Mouse (Mus musculus) ZHBTc4 (cell line): ENCODE results near the gene Gm20458.
A peak's percentile ranks its signal among the peaks of the same experiment; 100 is the strongest.

Source experiments
- DNase-seq: peaks from one replicate; pipeline ENCODE4 v3.0.0-alpha.2; 2011; ENCODE audit warnings: low read depth, low spot score

Gene Gm20458

DNA sequence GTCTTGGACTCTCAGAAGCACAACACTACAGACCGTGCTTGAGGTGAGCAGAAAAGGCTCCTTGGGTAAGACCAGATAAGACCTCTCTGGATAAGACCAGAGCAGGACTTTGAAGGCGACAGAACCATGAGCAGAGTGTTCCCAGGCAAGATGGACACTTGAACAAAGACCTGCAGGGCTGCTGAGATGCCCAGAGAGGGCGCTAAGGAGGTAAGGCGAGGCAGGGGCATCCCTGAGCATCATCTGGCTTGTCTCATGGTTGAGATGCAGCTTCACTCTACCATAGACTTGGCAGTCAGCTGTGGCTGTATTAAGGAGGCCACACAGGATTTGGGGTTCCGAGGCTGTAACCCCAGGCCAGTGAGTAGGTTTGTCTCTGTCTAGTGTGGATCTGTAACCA is 38.5 kb downstream of the Gm20458 start:
- DNase-seq = no peak

DNA sequence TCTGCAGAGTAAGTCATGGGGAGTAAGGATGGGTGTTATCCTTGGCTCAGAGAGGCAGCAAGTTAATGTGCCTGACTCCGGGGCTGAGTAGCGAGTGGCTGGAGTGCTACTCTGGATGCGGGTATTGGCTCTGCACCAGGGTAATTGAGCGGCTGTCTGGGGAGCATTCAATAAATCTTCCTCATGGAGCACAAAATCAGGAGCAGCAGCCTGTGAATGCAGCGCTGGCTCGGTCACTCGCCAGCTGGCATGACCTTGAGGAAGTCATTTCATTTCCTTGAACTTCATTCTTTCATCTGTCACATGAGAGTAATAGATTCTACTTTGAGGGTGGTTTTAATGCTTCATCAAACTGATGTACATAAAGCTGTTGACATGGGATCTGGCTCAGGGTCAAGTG is 39.7 kb downstream of the Gm20458 start:
- no peak for DNase-seq

DNA sequence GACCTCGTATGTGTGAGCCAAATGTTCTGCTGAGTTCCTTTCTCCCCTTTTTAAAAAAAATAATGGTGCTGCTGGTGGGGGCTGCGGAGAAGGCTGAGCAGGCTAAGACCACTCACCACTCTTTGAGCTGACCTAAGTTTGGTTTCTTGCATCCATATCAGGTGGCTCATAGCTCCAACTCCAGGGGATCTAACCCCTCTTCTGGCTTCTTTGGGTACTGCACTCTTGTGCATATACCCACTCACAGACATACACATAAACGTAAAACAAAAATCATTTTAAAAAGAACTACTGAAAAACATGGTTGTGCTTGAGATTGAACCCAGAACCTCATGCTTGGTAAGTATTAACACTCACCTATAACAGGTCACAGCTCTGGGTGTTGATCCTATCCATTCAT is 44.2 kb downstream of the Gm20458 start:
- peak; percentile 51 for DNase-seq

DNA sequence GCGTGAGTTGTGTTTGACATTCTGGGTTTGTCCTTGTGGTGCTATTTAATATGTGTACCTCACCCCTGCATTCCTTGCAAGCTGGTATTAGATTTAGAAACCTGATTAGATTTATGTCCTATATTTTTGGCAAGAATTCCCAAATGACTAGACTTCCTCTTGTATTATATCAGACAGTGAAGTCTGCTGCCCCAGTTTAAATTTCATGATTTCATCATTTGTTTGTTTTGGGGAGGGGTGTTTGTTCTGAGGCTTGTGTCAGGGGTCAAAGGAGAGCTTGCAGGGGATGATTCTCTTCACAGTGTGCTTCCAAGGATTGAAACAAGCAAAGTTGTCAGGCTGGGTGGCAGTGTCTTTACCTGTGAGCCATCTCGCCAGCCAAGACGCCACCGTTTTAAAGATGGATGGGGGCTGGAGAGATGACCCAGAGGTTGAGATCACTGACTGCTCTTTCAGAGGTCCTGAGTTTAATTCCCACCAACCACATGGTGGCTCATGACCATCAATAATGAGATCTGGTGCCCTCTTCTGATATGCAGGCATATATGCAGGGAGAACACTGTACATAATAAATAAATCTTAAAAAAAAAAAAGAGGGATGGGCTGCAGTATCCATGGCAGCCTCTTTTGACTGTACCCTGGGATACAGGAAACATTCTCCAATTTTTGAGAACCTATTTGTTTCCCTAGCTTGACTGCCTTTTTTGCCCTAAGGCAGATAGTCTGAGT is 45.0 kb downstream of the Gm20458 start:
- no peak for DNase-seq

DNA sequence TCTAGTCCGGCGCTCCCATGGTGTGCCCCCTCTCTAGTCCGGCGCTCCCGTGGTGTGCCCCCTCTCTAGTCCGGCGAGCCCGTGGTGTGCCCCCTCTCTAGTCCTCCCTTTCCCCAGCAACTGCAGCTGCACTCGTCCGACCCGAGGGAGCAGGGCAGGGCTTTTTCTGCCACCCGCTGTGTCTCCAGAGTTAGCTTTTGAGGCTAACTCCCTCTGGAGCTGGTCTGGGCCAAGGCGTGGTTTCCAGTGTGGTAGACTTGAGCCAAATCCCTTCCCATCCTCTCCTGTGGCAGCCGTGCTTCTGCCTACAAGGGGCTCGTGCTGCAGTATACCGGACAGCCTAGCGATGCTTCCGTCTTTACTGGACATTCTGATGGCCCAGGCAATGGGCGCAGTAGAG is 47.0 kb downstream of the Gm20458 start:
- peak; percentile 87 for DNase-seq

DNA sequence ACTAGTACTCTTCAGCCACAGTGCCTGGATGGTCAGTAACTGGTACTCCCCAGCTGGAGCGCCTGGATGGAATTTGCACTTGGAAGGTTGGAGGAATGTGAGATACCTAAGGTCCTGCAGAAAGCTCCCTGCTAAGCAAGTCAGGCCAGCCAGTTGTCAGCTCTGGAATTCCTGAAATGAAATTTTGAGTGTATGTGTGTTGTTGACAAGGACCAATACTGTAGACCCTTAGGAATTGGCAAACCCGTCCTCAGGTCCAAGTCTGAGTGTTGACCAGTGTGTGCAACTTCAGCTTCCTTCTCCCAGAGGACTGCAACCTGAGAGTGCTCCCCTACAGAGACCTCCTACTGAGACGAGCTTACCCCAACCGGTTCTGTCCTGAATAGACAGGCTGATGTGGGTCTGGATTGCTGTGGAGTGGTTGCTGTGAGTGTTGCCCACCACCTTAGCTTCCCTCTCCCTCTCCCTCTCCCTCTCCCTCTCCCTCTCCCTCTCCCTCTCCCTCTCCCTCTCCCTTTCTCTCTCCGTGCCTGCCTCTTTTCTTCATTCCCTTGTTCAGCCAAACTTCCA is 49.9 kb downstream of the Gm20458 start:
- peak; percentile 80 for DNase-seq

DNA sequence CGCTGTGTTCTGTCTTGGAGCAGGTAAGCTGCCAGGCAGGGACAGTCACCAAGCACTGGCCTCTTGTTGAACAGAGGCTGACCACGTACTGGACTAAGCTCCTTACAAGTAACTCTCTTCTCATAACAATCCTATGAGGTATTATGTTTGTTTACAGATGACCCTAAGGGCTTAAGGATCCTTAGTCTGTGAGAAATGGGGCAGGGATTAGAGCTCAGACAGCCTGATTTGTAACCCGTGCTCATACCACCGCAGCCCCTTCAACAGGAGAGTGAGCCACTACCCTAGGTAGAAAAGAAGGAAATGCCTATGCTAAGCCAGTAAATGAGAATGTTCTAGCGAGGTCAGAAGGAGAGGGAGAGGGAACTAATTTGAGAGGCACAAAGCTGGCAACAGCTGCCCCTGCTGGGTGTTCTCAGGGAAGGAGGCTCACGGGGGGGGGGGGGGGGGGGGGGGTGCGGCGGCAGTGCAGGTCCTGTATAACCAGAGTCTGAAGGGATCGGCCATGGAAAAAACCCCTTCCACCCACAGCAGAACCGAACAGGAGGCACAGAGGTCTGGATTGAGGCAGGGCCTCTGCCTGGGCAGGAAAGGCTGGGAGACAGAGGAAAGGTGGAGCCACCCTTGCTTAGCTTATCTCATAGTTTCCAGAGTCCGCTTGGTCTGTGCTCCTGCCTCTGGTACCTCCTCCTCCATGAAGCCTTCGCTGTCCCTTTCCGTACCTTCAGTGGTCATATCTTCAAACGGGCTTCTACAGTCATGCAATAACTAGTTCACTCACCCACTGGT is 51.5 kb downstream of the Gm20458 start:
- no peak for DNase-seq

DNA sequence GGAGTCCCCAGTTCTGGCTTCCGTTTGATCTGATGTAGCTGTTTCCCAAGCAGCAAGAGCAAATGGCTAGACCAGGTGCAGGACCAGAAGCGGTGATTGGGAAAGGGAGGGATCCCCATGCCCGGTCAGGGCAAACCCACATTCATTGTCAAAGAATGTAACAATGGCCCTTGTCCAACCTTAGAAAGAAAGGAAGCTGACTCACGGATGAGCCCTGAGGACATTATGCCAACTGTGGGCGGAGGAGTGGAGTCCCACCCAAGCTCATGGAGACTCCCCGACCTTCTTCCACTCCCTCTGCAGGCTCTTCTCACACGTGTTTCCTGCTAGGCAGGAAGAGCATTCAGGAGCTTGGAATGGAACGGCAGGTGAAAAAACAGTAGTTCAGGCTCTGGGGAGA is 52.6 kb downstream of the Gm20458 start:
- DNase-seq = peak; percentile 39

DNA sequence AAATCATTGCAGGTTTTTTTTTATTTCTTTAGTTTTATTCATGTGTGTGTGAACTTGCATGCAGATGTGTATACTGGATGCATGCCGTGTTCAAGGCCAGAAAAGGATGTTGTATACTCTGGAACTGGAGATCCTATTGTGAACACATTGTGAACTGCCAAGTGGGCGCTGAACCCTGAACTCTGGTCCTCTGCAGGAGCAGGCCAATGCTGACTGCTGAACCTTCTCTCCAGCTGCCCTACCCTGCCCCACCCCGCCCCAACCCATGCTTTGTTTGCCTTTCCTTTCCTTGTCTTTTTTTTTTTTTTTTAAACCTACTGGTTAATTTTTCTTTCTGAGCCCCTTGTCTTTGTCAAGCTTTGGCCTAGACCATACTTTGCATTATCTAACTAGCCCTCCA is 54.1 kb downstream of the Gm20458 start:
- DNase-seq = no peak

DNA sequence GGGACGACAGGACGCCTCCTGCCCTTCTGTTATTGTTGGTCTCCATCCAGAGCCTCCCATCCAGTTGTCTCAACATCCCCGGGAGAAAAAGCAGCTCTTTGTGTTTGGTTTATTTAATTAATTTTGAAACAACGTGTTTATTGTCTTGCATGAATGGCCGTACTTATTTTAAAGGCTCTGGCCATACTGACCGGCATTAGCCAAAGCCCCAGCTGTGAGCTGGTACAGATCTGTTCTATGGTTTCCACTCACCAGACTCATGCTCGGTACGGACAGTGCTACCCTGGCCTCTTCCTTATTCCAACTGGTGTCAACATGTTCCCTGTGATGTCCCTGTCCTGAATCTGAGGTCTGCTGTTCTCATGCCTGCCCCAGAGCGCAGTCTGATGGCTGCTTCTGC is 55.1 kb downstream of the Gm20458 start:
- DNase-seq = no peak

DNA sequence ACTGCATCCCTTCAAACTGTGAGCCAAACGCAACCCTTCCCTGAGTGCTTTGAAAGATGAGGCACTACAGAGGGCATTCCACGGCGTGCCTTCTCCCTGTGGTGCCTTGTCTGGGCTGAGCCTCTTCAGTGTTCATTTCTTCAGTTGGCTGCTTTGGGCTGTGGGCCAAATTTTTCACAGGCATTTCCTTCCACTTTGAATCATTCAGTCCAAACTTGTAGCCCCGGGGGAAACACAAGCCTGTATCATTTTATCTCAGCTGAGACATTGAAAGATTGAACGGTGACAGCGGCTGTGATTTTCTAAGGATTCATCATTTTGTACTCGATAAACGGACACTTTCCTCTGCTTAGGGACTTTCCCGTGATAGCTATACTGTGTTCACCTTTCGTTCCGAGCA is 55.8 kb downstream of the Gm20458 start:
- DNase-seq = no peak

DNA sequence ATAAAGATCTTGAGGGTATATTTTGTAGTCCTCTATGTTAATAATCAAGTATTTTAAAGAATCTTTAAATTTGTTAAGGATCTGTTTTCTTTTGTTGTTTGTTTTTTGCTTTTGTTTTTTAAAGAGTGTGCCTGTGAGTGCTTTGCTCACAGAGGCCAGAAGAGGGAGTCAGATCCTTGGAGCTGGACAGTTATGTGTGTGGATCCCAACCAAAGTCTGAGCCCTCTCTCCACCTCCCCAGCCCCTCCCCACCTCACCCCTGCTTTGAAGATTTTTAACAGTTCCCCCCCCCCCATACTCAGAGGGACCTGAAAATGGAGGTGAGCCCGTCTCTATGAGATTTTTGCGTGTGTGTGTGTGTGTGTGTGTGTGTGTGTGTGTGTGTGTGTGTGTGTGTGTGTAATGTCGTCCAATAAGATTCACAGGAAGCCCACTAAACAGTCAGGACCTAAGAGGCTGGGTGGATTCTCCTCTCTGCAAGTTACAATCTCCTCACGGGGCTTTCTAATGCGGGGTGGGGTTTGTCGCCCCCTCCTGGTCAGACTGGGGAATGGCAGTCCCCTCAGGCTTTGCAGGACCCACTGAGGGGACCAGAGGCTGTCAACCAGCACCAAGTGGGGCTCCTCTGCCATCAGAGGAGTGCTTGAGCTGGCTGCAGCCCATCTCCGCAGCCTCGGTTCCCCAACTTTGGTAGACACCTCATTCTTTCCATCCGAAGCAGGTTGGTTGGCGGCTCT is 56.9 kb downstream of the Gm20458 start:
- peak; percentile 89 for DNase-seq

DNA sequence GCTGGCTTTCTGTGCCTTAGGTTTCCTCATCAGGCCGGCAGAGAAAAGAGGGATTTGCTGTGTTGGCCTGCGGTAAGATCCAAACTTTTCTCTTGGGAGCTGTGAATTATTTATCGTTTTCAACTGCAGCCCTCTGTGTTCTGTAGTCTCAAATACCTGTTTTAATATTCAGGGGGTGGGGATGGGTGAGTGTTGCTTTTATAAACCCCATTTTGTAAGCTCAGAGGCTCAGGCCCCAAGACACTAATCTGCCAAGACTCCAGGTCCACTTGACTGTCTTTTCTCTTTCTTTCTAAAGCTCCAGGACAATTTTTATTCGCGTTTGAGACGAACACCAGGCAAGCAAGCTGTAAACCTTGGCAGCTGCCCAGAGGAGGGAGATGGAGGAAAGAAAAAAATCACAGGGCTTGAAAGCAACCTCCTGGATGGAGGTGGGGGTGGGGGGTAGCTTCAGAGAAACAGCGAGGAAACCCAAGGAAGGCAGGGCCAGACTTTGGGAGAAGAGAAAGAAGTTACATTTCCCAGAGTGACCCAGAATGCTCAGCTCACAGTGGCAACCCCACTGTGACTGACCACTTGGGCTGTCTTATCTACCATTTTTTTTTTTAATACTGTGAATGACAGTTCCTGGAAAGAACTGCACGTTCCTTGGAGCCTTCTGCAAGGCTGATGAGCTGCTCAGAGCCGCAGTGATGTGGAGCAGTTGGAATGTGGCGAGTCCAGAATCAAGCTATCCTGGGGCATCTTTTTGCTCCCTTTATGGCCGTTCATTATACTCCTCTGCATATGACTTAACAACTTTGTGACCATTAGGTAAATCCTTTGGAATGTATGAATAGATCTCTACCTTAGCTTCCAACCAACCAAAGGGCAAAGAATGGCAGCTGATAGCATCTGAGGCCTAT is 57.8 kb downstream of the Gm20458 start:
- no peak for DNase-seq

DNA sequence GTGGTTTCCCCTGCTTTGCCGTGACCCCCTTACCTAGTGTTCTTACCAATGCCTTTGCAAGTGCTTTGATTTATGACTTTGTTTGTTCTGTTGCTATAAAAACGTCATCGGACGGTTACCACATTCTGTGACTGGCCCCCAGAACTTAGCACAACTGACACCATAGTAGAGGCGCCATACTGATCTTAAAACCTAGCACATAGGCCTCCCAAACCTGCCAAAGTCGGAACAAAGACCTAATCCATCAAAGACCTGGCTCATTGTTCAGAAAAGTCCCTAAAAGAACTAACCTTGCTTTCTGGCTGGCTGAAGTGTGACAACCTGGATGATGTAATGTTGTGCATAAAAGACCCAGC is 58.4 kb downstream of the Gm20458 start:
- no peak for DNase-seq

DNA sequence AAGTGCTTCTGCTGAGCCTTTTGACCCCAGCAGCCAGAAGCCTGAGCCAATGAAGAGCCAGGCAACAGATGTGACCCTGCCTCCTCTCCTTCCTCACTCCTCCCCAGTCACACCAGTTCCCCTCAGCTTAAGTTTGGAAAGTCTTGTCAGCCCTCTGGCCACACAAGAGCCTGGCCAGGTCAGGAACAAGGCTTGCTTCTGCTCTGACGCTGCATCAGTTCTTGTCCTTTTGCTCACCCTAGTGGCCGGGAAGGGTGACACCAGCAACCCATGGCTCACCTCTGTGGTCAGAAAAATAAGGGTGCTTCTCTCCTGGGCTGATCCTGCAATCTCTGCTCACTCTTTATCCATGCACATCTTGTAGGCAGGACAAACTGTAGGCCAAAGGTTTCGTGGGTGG is 60.0 kb downstream of the Gm20458 start:
- DNase-seq = peak; percentile 73

DNA sequence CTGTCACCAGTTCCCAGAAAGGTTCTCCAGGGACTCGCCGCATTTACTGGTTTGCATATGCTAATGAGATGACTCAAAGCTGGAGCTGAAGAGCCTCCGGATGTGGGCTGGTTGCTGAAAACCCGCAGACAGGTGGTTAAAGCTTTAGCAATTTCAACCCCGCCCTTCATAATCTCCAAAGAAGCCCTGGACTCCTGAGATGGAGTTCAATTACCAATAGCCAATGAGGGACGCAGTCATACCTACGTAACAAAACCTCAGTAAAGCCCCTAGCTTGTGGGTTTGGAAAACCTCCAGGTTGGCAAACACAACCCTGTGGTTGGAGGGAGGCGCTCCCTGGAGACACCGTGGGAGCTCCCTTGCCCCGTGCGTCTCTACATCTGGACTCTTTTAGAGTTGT is 61.1 kb downstream of the Gm20458 start:
- DNase-seq = peak; percentile 82

DNA sequence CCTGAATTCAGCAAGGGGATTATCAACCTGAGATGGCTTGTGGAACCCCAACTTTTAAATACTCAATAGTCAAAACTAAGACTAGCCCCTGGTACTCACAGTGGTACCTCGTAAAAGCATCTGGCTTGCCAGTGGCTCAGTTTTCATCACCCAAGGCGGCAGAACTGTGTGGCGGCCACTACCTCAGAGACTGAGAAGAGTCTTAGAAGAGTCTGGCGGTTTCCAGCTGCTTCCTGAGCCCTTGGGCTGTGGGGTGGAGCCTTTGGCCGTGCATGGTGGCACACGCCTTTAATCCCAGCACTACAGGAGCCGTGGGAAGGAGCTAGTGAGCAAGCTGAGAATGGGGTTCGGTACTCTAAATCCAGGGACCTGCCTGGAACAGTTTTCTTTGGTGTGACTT is 61.5 kb downstream of the Gm20458 start:
- DNase-seq = no peak

DNA sequence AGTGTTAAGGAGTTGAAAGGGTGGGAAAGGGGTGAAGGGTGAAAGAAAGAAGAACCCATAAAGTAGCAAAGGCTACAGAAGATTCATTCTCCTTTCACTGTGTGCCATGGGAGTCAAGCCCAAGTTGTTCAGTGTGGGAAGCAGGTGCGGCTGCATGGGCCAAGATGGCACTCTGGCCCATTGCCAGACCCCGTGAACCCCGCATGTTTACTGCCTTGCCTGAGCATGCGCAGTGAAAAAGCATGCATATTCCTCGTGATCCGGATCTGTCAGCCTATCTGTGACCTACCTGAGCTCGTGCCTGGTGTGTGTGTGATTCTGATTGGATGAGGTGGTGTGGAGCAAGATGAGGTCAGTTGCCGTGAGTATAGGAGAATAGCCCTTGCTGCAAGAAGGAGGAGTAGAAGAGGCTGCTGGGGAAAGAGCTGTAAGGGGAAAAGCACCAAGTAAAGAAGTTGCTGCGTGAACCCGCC is 62.6 kb downstream of the Gm20458 start:
- DNase-seq = peak; percentile 46

DNA sequence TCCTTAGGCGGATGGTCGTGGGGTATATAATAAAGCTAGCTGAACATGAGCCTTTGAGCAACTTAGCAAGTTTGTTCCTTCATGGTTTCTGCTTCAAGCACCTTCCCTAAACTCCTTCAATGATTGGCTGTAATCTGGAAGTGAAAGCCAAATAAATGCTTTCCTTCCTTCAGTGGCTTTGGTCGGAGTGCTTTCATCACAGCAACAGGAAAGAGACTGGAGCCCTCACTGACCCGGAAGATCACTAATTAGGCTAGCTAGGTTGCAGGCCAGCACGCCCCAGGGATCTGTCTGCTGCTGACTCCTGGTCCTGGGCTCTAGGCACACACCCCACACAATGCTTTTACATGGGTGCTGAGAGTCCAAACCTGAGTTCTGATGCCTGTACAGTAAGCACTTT is 67.8 kb downstream of the Gm20458 start:
- no peak for DNase-seq

DNA sequence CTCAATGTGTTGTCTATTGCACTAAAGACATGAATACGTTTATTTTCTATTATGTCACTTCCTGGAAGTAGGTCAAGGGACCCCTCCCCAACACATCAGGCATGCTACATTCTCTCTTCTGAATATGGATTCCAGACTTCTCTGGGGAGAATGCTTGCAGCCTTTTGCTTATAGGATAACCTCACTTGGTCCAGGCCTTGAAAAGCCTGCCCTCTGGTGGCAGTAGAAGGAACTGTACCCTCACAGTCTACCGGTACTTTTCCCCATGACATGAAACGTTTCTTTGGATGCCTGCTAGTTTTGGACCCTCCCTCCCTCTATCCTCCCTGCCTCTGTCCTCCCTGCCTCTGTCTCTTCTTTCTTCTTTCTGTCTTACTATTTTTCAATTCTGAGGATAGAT is 70.4 kb downstream of the Gm20458 start:
- DNase-seq = peak; percentile 79

DNA sequence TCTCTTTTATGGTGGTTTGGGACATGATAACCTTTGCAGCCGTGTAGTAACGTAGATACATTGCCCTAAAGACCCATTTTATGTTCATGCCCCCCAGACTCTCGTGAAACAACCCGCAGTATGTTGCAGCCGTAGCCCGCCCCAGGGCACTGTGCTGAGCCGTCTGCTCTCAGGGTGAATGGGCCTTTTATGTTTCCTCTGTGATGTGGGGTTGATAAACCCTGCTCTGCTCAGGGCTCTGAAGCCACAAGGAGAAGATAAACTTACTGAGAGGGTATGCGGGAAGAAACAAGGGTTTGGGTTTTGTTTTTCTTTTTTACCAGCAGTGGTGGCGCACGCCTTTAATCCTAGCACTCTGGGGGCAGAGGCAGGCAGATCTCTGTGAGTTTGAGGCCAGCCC is 73.5 kb downstream of the Gm20458 start:
- peak; percentile 25 for DNase-seq
